Mouse (Mus musculus) bone marrow, adult 2 months (tissue): Measurements from ENCODE around the gene Minpp1. TPM values are rescaled to one million over a fixed set of nuclear protein-coding genes. Genes with fewer than 3 reads are reported as not detected.
"Not testable (repeated sequence)": the region's sequence is repeated elsewhere in the genome, so short reads cannot be mapped to it uniquely, and the experiment has no call there.

Experiments
- H3K27ac ChIP-seq: fragments of 200-500 bp; 2 replicates; pipeline ENCODE4 v1.5.1; 2012; ENCODE audit warnings: low read depth, mild to moderate bottlenecking, control low read depth, inconsistent platforms, low read length; ENCODE audit not compliant: control insufficient read depth, poor library complexity, insufficient read depth
- H3K4me1 ChIP-seq: fragments of 200-500 bp; 2 replicates; pipeline ENCODE4 v1.6.1; 2011; ENCODE audit warnings: low read length; ENCODE audit not compliant: control insufficient read depth, insufficient read depth
- H3K4me3 ChIP-seq: fragments of 200-500 bp; replicated peaks from 2 replicates; pipeline ENCODE3; 2011; ENCODE audit warnings: mild to moderate bottlenecking, low read depth, low read length, control low read depth; ENCODE audit not compliant: control insufficient read depth
- CTCF ChIP-seq: fragments of 200-500 bp; IDR thresholded peaks from 2 replicates; pipeline ENCODE4 v1.5.1; 2011; ENCODE audit warnings: low read length, control low read depth; ENCODE audit not compliant: control insufficient read depth, insufficient read depth
- POLR2A ChIP-seq: fragments of 200-500 bp; IDR thresholded peaks from 2 replicates; pipeline ENCODE4 v1.6.1; 2011; ENCODE audit warnings: low read depth, mild to moderate bottlenecking, control low read depth, low read length, borderline replicate concordance; ENCODE audit not compliant: control insufficient read depth
- WGBS: fragments of 180-500 bp; shearing (Covaris S2); methylation state at CpG from one replicate; pipeline ENCODE4 v1.1.7; 2018; 5-methylcytosine and 5-hydroxymethylcytosine counted together
- polyA plus RNA-seq: library from polyadenylated mRNA; stranded (reverse); fragments of >200 nt; gene quantifications from 2 replicates; pipeline ENCODE4 v1.2.4, GENCODE M21; 2011; ENCODE audit warnings: low replicate concordance; ENCODE audit not compliant: missing spikeins, insufficient read depth, insufficient read length

Minpp1 gene
- 30.4 and 51.5 TPM in 2 replicates for polyA plus RNA-seq

GRCm38 (mm10) chr19:32485681-32486105 is at the start of gene Minpp1:
Minpp1 (plus strand) TSS chr19:32485769.
- TF ChIP-seq POLR2A (peak; percentile 72; the same call in 1 of the 2 replicates), CTCF (no peak)
- WGBS: under 1% methylated on average over 64 of the region's 64 CpGs
- no peaks in the 10 kb centered on the region; the same call in 1 of the 2 replicates for H3K4me1 ChIP-seq
- peak within 1 kb of the TSS; percentile 92 for H3K27ac ChIP-seq
- peak within 1 kb of the TSS; percentile 87 for H3K4me3 ChIP-seq

GRCm38 (mm10) chr19:32439356-32439755 is 46.2 kb upstream of the Minpp1 start:
- WGBS: 87% methylated on average over 2 of the region's 2 CpGs
- Histone ChIP-seq H3K27ac (no peak overlapping the region), H3K4me1 (no peaks in the 10 kb centered on the region), H3K4me3 (no peak overlapping the region)
- TF ChIP-seq POLR2A (no peak), CTCF (no peak)

DNA sequence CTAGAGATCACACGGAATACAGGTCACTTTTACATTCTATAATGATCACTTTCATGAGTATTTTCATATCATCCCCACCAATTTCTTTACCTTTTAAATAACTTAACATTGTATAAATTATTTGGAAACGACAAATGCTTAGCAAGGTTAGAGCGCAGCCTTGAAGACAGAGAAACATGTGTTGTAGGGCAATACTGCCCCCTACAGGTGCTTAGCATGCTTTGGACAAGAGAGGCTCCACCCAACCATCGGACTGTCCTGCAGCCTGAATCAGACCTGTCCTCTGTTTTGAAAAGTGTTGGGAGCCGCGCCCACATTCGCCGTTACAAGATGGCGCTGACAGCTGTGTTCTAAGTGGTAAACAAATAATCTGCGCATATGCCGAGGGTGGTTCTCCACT is 44.0 kb upstream of the Minpp1 start:
- H3K4me1 ChIP-seq: no peaks in the 10 kb centered on the region
- TF ChIP-seq CTCF: peak; percentile 36; the same call in 1 of the 2 replicates
- TF ChIP-seq POLR2A: no peak
- 87% methylated on average over 10 of the region's 11 CpGs for WGBS
- H3K27ac ChIP-seq: no peak overlapping the region
- no peak overlapping the region for H3K4me3 ChIP-seq

DNA sequence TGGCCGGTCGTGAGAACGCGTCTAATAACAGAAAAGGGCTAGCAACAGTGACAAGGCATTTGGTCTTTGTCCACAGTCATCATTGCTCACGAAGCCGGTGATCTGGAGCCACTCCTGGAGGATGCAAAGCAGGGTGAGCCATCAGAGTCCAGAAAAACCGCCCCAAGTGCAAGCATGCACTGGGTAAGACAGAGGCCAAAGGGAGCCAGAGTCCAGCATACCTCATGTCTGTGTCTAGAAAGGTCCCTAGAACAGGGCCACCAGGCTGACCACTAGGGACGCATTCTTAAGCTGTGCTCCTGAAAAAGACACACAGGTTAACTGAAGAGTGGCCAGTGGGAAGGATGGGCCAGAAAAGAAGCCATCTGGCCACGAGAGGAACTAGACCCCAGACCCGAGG is 36.6 kb upstream of the Minpp1 start:
- WGBS: 85% methylated on average over 10 of the region's 10 CpGs
- Histone ChIP-seq H3K4me1 (no peaks in the 10 kb centered on the region), H3K4me3 (no peak overlapping the region), H3K27ac (no peak overlapping the region)
- TF ChIP-seq CTCF: no peak
- no peak for TF ChIP-seq POLR2A

- WGBS: 81% methylated on average over 4 of the region's 4 CpGs
- H3K4me1 ChIP-seq: no peaks in the 10 kb centered on the region
- TF ChIP-seq CTCF: no peak
- TF ChIP-seq POLR2A: no peak
- no peak overlapping the region for H3K27ac ChIP-seq
- no peak overlapping the region for H3K4me3 ChIP-seq
These were observed 33.3 kb upstream of the Minpp1 start for GRCm38 (mm10) chr19:32452231-32452630.

GRCm38 (mm10) chr19:32456744-32457143 is 28.8 kb upstream of the Minpp1 start:
- 84% methylated on average over 2 of the region's 2 CpGs for WGBS
- H3K4me1 ChIP-seq: no peaks in the 10 kb centered on the region

GRCm38 (mm10) chr19:32457631-32458030 is 27.9 kb upstream of the Minpp1 start:
- not testable (repeated sequence) for H3K4me1 ChIP-seq, H3K4me3 ChIP-seq, H3K27ac ChIP-seq
- 77% methylated on average over 8 of the region's 8 CpGs for WGBS

More at GRCm38 (mm10) chr19:32456744-32457143, 28.8 kb upstream of the Minpp1 start:
- Histone ChIP-seq H3K27ac (no peak overlapping the region), H3K4me3 (no peak overlapping the region)
- TF ChIP-seq POLR2A (no peak), CTCF (no peak)

GRCm38 (mm10) chr19:32463037-32463436 is 22.5 kb upstream of the Minpp1 start:
- no peaks in the 10 kb centered on the region for H3K4me1 ChIP-seq
- H3K27ac ChIP-seq: no peak overlapping the region
- TF ChIP-seq POLR2A (no peak), CTCF (no peak)
- H3K4me3 ChIP-seq: no peak overlapping the region
- WGBS: 89% methylated on average over 6 of the region's 6 CpGs

DNA sequence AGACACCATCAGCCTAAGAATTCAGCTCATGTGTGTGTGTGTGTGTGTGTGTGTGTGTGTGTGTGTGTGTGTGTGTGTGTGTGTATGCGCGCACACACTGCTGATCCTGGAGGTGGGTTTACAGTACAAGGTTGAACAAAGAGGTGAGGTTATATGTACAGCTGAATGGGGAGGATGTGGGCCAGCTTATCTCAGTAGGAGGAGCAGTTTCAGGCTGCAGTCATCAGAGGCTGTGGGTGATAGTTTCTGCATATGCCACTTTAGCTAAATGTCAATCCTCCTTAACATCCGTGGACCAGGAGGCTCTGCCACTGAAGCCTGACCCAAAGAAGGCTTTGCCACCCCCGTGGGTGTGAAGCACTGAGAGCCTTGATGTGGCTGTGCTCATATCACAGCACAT is 20.3 kb upstream of the Minpp1 start:
- Histone ChIP-seq H3K4me3 (no peak overlapping the region), H3K4me1 (no peaks in the 10 kb centered on the region; the same call in 1 of the 2 replicates), H3K27ac (no peak overlapping the region)
- TF ChIP-seq POLR2A (no peak), CTCF (no peak)
- WGBS: 64% methylated on average over 4 of the region's 4 CpGs
